Mouse (Mus musculus) embryonic facial prominence, embryonic 12.5 days (tissue): Measurements from ENCODE around the gene Wnt2. TPM values are rescaled to one million over a fixed set of nuclear protein-coding genes. Genes with fewer than 3 reads are reported as not detected.

Experiments used
- ATAC-seq: fragments of 200-750 bp; cut with Nextera tagmentation; 2 replicates; pipeline ENCODE4 v1.8.0; 2017; ENCODE audit not compliant: insufficient number of reproducible peaks, insufficient read depth, low FRiP score, low TSS enrichment
- H3K27ac ChIP-seq: fragments of 300-500 bp; sonication (generic); 2 replicates; pipeline ENCODE4 v1.5.1; 2016; ENCODE audit warnings: mild to moderate bottlenecking
- H3K27me3 ChIP-seq: fragments of 300-500 bp; sonication (generic); 2 replicates; pipeline ENCODE4 v1.6.1; 2016; ENCODE audit warnings: mild to moderate bottlenecking, moderate library complexity
- H3K36me3 ChIP-seq: fragments of 300-500 bp; sonication (generic); 2 replicates; pipeline ENCODE4 v1.6.1; 2016; ENCODE audit warnings: mild to moderate bottlenecking
- H3K4me1 ChIP-seq: fragments of 300-500 bp; sonication (generic); 2 replicates; pipeline ENCODE4 v1.6.1; 2016
- H3K4me2 ChIP-seq: fragments of 300-500 bp; sonication (generic); replicated peaks from 2 replicates; pipeline ENCODE4 v1.6.1; 2016; ENCODE audit warnings: mild to moderate bottlenecking, moderate library complexity
- H3K4me3 ChIP-seq: fragments of 300-500 bp; sonication (generic); 2 replicates; pipeline ENCODE4 v1.5.1; 2016; ENCODE audit warnings: mild to moderate bottlenecking
- H3K9ac ChIP-seq: fragments of 300-500 bp; sonication (generic); 2 replicates; pipeline ENCODE4 v1.6.1; 2016; ENCODE audit warnings: mild to moderate bottlenecking, moderate library complexity
- H3K9me3 ChIP-seq: fragments of 300-500 bp; sonication (generic); 2 replicates; pipeline ENCODE4 v1.6.1; 2016; ENCODE audit warnings: mild to moderate bottlenecking, moderate library complexity
- WGBS: fragments of 180-500 bp; shearing (Covaris S2); methylation state at CpG from one replicate; pipeline ENCODE4 v1.1.7; 2016; 5-methylcytosine and 5-hydroxymethylcytosine counted together
- polyA plus RNA-seq: library from polyadenylated mRNA; unstranded; fragments of >200 nt; fragmentation: Nextera tagmentation; extraction: Ambion mirVana; gene quantifications from 2 replicates; pipeline ENCODE4 v1.2.1, GENCODE M21; 2016

The Wnt2 gene
- polyA plus RNA-seq, 1 experiment from 2014 or later = 4.7 TPM

DNA sequence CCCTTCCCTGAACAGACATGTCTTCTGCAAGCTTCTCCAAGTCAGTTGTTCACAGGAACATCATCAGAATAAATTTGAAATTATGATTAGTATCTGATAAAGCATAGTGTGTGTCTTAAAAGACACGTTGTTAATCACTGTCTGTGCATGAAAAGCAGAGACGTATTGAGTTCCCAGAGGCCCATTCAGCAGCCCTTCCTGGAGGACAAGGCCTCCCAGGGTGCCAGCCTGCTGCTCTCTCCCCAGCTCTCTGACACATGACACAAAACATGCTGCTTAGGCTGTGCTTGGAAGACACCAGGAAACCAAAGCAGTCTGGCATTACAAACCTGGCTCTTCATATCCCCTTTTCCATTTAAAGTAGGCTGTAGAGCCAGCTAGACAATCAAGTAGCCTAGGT lies 88.5 kb downstream of the Wnt2 start:
- Histone ChIP-seq H3K4me3 (no peak overlapping the region), H3K4me1 (peaks cover 9% of the 10 kb centered on the region; the same call in 1 of the 2 replicates), H3K9me3 (no peaks in the 10 kb centered on the region), H3K27me3 (no peaks in the 10 kb centered on the region), H3K36me3 (0 out of 2 replicates have a peak, but pooled peaks cover 3% of the 10 kb centered on the region), H3K27ac (no peak overlapping the region), H3K4me2 (no peak overlapping the region), H3K9ac (no peak overlapping the region)
- WGBS = 47% methylated on average over 2 of the region's 2 CpGs
- ATAC-seq = no peak

Other genes with a start within 250 kb of the Wnt2 start
- not detected in 2 replicates for gene Asz1, start 78.5 kb upstream of the Wnt2 start, polyA plus RNA-seq
- gene Cftr, start 140.1 kb upstream of the Wnt2 start, polyA plus RNA-seq = 0.61 and 0.67 TPM in 2 replicates